Mouse (Mus musculus) forebrain, embryonic 11.5 days (tissue): ENCODE measurements at regions not wholly inside any gene's neighbourhood (a gene's known extent, or its start where the extent isn't known, plus 50 kb on each side); places are given as distances from the start of the nearest gene placed in this dataset.

Source experiments
- ATAC-seq: fragments of 200-750 bp; cut with Nextera tagmentation; replicated peaks from 2 replicates; pipeline ENCODE4 v1.8.0; 2017; ENCODE audit warnings: moderate TSS enrichment; ENCODE audit not compliant: low FRiP score
- DNase-seq: peaks from one replicate; pipeline ENCODE4 v3.0.0-alpha.2; 2017; ENCODE audit warnings: low spot score
- H3K27ac ChIP-seq: fragments of 300-500 bp; sonication (generic); 2 replicates; pipeline ENCODE4 v1.5.1; 2014; ENCODE audit warnings: low read depth, low read length
- H3K27me3 ChIP-seq: fragments of 300-500 bp; sonication (generic); 2 replicates; pipeline ENCODE4 v1.6.1; 2014; ENCODE audit warnings: mild to moderate bottlenecking, low read length, mixed read lengths; ENCODE audit not compliant: control insufficient read depth, insufficient read depth
- H3K36me3 ChIP-seq: fragments of 300-500 bp; sonication (generic); 2 replicates; pipeline ENCODE4 v1.6.1; 2014; ENCODE audit warnings: mild to moderate bottlenecking, low read length, moderate library complexity, mixed read lengths; ENCODE audit not compliant: control insufficient read depth, insufficient read depth
- H3K4me1 ChIP-seq: fragments of 300-500 bp; sonication (generic); replicated peaks from 2 replicates; pipeline ENCODE4 v1.6.1; 2014; ENCODE audit warnings: low read length, mixed read lengths; ENCODE audit not compliant: control insufficient read depth, insufficient read depth
- H3K4me2 ChIP-seq: fragments of 300-500 bp; sonication (generic); 2 replicates; pipeline ENCODE4 v1.6.1; 2014; ENCODE audit warnings: low read depth, mild to moderate bottlenecking, low read length, moderate library complexity, mixed read lengths; ENCODE audit not compliant: severe bottlenecking
- H3K4me3 ChIP-seq: fragments of 300-500 bp; sonication (generic); 2 replicates; pipeline ENCODE4 v1.5.1; 2014; ENCODE audit warnings: low read depth, low read length
- H3K9ac ChIP-seq: fragments of 300-500 bp; sonication (generic); 2 replicates; pipeline ENCODE4 v1.6.1; 2014; ENCODE audit warnings: low read length
- H3K9me3 ChIP-seq: fragments of 300-500 bp; sonication (generic); 2 replicates; pipeline ENCODE4 v1.6.1; 2016; ENCODE audit warnings: low read length, mixed read lengths; ENCODE audit not compliant: control insufficient read depth
- WGBS: fragments of 180-500 bp; shearing (Covaris S2); extraction: QIAGEN DNeasy Blood & Tissue Kit; methylation state at CpG from one replicate; pipeline ENCODE4 v1.1.7; 2014; 5-methylcytosine and 5-hydroxymethylcytosine counted together

DNA sequence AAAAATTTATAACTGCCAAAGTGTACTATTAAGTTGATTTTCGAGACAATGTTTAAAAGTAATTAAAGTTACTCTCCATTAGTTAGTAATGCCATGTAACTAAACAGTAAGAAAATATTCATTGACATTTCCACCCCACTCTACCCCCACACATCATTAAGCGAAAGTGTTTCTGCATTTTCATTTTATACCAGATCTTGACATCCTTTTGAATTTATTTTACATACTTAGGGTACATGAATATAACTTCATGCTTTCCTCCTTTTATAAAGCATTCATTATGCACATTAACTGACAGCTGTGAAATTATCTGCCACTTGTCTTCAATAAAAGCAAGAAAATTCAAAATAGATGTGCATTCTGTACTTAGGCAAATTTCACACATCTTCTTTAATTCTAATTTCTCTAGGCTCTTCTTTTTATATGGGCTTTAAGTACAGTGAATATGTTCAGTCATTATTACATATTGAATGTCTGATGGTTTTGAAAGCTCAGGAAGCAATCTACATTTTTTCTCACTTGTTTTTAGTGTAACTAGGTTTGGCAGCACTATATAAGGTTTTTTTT, 526.5 kb downstream of the Epha5 start:
- Histone ChIP-seq H3K4me3 (no peak overlapping the region), H3K27me3 (no peaks in the 10 kb centered on the region), H3K9ac (no peak overlapping the region), H3K36me3 (no peaks in the 10 kb centered on the region), H3K4me2 (no peak overlapping the region), H3K9me3 (no peaks in the 10 kb centered on the region), H3K4me1 (no peaks in the 10 kb centered on the region), H3K27ac (no peak overlapping the region)
- ATAC-seq (no peak), DNase-seq (no peak)
- whole genome bisulfite sequencing: 81% methylated on average over 2 of the region's 2 CpGs

DNA sequence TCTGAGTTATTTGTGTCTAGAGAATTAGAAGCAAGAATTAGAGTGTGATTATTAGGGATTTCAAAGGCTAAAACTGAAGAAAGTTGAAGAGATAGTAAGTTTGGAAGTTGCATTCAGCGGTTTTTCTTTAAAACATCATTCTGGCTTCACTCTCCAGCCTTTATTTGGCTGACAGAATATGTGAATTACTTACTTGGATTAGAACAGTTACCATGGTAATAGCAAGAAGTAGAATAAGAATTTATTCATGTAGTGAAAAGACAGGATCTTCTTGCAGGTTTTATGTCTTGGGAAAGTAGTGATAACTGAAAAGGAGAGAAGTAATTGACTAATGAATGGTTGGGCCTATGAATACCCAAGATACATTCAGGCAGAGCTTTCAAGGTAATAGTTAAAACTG, 517.1 kb upstream of the Tecrl start:
- Histone ChIP-seq H3K36me3 (no peaks in the 10 kb centered on the region), H3K9me3 (no peaks in the 10 kb centered on the region), H3K4me1 (no peaks in the 10 kb centered on the region), H3K9ac (no peak overlapping the region), H3K27me3 (no peaks in the 10 kb centered on the region), H3K27ac (no peak overlapping the region), H3K4me2 (no peak overlapping the region), H3K4me3 (no peak overlapping the region)
- no peak for DNase-seq
- 0 out of 2 replicates have a peak, but pooled peaks have one; percentile 21 for ATAC-seq
- 48% methylated on average over 1 of the region's 1 CpGs for WGBS

DNA sequence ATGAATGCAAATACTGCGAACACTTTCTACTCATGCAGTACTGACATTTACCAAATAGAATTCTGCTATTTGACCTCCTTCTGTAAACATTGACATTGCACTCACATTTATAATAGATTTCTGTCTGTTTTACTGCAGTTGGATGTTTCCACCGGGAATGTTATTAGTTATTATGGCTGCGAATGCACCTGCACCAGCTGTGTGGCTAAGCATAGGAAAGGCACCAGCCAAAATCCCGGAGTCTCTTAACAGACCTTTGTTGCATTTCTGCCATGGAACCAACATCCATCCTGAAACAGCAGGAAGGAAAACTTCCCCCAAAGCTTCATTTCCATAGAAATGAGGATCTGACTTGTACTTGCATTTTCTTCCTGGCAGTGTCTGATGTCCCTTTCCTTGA, 513.4 kb upstream of the Tecrl start:
- no peak for ATAC-seq
- Histone ChIP-seq H3K9ac (no peak overlapping the region), H3K36me3 (no peaks in the 10 kb centered on the region), H3K4me2 (no peak overlapping the region), H3K27ac (no peak overlapping the region), H3K4me3 (no peak overlapping the region), H3K9me3 (no peaks in the 10 kb centered on the region), H3K27me3 (no peaks in the 10 kb centered on the region), H3K4me1 (no peaks in the 10 kb centered on the region)
- WGBS: 89% methylated on average over 4 of the region's 4 CpGs
- no peak for DNase-seq

DNA sequence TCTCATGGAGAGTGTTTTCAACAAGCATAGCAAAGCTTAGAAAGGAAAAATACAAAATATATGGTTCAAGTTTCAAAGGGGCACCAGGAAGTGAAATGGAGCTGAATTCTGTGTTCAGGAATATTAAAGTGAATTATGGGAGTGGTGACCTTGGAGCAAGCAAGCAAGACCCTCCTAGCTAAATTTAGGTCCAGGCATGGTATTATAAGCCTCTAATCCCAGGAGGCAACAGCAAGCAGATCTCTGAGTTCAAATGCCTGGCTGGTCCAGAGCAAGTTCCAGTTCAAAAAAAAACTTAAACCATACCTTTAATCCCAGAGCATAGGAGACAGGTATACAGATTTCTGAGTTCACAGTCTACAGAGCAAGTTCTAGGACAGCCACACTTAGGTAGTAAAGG, 506.7 kb upstream of the Tecrl start:
- Histone ChIP-seq H3K9me3 (no peaks in the 10 kb centered on the region), H3K27ac (no peak overlapping the region), H3K4me2 (no peak overlapping the region), H3K9ac (no peak overlapping the region), H3K27me3 (no peaks in the 10 kb centered on the region), H3K4me1 (no peaks in the 10 kb centered on the region), H3K4me3 (no peak overlapping the region), H3K36me3 (no peaks in the 10 kb centered on the region)
- DNase-seq (no peak), ATAC-seq (no peak)

DNA sequence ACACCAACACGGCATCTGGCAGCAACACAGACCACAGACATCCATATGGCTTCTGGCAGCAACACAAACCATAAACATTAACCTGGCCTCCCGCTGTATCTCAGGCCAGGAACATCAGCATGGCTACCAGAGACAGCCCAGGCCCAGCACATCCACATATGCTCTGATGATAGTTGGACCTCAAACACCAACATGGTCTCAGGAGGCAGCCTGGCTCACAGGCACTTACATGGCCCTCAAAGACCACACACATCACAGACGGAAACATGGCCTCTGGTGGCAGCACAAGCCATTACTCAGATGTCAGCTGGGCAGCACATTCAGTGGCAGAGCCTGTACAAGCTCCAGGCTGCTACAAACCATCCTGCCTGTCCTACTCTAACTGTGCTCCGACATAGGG, 497.0 kb upstream of the Tecrl start:
- no peaks in the 10 kb centered on the region for H3K4me1 ChIP-seq
- DNase-seq (no peak), ATAC-seq (no peak)
- H3K9ac ChIP-seq: no peak overlapping the region
- no peak overlapping the region for H3K27ac ChIP-seq
- H3K9me3 ChIP-seq: no peaks in the 10 kb centered on the region
- no peak overlapping the region for H3K4me2 ChIP-seq
- no peaks in the 10 kb centered on the region for H3K27me3 ChIP-seq
- no peak overlapping the region for H3K4me3 ChIP-seq
- H3K36me3 ChIP-seq: no peaks in the 10 kb centered on the region
- 88% methylated on average over 4 of the region's 4 CpGs for WGBS

DNA sequence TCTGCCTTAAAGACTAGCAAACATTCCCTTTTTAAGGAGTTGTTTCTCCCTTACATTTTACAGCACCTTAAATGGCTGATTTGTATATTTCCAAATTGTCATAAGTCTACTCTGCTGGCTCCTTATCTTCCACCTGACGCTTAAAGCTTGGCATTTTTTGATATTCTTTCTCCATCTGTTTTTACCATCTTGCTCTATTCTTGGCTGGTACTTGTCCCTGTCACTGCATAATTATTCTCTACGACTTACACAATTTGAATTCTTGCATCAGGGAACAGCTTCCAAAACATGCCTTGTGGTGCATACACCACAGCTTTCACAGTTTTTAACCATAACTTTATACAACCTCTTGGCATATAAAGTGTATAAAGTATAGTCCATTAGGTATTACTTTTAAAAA, 471.6 kb upstream of the Tecrl start:
- Histone ChIP-seq H3K27ac (no peak overlapping the region), H3K4me3 (no peak overlapping the region), H3K9ac (no peak overlapping the region), H3K9me3 (no peaks in the 10 kb centered on the region), H3K36me3 (no peaks in the 10 kb centered on the region), H3K27me3 (no peaks in the 10 kb centered on the region), H3K4me2 (no peak overlapping the region), H3K4me1 (no peaks in the 10 kb centered on the region)
- no peak for ATAC-seq
- WGBS: 86% methylated on average over 2 of the region's 2 CpGs
- no peak for DNase-seq

DNA sequence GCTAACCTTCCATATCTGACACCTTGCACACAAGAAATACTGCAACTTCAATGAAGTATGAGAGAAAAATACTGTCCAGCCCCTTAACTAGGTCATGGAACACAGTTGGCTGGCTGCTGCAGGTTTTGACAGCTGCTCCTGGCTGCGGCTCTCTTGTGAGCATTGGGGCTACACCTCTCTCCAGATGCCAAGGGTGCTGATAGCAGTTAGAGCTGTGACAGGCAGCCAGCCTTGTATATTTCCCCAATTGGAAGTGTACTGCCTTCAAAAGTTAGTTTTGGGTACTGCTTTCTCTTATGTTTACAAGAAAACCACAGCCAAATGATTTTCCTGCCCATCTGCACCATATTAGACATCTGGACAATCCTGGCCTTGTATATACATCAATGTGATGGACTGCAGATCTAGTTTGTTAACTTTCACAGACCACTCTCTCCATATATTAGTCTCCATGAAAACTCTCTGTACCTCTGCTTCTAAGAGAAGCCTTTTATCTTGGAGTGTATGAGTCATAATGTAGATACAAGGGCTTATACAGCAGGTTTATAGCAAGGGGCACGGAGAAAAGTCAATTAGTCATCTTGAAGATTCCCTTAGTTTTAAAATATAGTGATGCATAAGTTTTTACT, 470.0 kb upstream of the Tecrl start:
- ATAC-seq: no peak
- Histone ChIP-seq H3K27me3 (no peaks in the 10 kb centered on the region), H3K4me1 (no peaks in the 10 kb centered on the region), H3K9me3 (no peaks in the 10 kb centered on the region), H3K36me3 (no peaks in the 10 kb centered on the region), H3K4me2 (no peak overlapping the region), H3K4me3 (no peak overlapping the region), H3K9ac (no peak overlapping the region), H3K27ac (no peak overlapping the region)
- WGBS: 85% methylated on average over 2 of the region's 2 CpGs
- no peak for DNase-seq

DNA sequence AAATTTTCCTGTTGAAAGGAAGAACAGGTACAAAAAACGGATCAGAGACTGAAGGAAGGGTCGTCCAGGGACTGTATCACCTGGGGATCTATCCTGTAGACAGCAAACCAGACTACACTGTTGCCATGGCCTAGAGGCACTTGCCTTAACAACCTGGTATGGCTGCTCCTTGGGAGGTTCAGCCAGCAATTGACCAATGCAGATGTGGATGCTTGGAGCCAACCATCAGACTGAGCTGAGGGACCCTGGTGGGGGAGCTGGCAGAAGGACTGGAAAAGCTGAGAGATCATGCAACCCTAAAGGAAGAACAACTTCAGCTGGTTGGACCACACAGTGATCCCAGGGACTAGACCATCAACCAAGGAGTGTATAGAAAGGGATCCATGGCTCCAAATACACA, 456.3 kb upstream of the Tecrl start:
- Histone ChIP-seq H3K9ac (no peak overlapping the region), H3K4me1 (no peaks in the 10 kb centered on the region), H3K9me3 (no peaks in the 10 kb centered on the region), H3K4me3 (no peak overlapping the region), H3K27me3 (no peaks in the 10 kb centered on the region), H3K27ac (no peak overlapping the region), H3K4me2 (no peak overlapping the region), H3K36me3 (no peaks in the 10 kb centered on the region)
- 81% methylated on average over 2 of the region's 2 CpGs for WGBS
- ATAC-seq (no peak), DNase-seq (no peak)

DNA sequence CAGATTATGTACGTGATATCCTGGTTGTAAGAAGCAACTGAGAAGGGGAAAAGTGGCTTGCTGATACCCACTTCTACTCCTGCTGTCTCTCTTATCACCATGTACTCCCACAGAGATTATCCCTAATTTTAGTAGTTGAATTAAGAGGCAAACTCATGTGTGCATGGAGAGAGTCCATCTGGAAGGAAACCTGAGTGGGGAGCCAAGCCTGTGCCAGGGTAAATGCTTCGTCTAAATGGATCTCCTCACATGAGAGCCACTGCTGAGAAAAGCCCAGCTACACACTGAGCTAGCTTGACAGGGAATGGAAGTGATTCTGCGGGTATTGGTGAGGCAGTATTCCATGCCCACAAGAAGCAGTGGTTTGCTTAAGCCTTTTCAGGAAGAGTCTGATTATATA, 445.0 kb upstream of the Tecrl start:
- no peaks in the 10 kb centered on the region for H3K27me3 ChIP-seq
- ATAC-seq (no peak), DNase-seq (no peak)
- H3K27ac ChIP-seq: no peak overlapping the region
- H3K4me2 ChIP-seq: no peak overlapping the region
- H3K9me3 ChIP-seq: no peaks in the 10 kb centered on the region
- 79% methylated on average over 3 of the region's 3 CpGs for WGBS
- no peaks in the 10 kb centered on the region for H3K36me3 ChIP-seq
- H3K4me1 ChIP-seq: no peaks in the 10 kb centered on the region
- no peak overlapping the region for H3K9ac ChIP-seq
- no peak overlapping the region for H3K4me3 ChIP-seq
